Mouse (Mus musculus): ENCODE measurements around the gene Mbip.
A peak's percentile ranks its signal among the peaks of the same experiment; 100 is the strongest.

The Mbip gene

DNA sequence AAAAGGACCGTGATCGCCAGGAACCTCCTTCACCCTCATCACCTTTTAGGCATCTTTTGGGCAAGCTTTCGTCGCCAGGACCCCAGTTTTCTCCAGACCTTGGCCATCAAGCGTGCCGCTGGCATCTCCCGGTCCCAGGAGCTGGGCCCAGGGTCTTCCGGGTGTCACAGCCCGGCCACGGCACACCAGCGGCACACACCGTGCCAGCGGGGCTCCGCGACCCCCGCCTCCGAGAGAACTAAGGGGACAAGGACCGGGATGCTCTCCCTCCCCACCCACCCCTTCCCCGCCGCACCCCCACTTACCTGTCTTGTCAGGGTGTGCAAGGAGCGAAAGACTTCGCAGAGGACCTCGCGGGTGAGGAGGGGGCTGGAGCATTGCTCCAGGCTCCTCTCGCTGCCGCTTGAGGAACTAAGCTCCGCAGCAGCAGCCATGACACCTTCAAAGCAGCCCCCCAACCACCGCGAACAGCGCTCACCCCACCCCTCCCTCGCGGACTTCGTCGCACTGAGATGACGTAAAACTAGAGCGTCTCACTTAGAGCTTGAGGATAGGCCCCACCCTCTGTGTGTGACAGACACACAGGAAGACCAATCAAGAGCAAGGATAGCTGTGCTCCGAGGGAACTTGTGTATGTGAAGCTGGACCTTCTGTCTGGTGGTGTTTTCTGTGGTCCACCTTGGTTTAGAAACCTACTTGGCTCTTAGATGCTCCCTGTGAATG lies at the start of gene Mbip:
Gene Mbip, minus strand, starts transcription at position 528 of the 723 bp plus-strand sequence.
- peak; percentile 99 for DNase-seq

- DNase-seq: no peak
Observed at GRCm38 (mm10) chr12:56387647-56388205, 42.0 kb upstream of the Mbip start.

GRCm38 (mm10) chr12:56386955-56387646 lies 41.4 kb upstream of the Mbip start:
- DNase-seq: no peak

DNA sequence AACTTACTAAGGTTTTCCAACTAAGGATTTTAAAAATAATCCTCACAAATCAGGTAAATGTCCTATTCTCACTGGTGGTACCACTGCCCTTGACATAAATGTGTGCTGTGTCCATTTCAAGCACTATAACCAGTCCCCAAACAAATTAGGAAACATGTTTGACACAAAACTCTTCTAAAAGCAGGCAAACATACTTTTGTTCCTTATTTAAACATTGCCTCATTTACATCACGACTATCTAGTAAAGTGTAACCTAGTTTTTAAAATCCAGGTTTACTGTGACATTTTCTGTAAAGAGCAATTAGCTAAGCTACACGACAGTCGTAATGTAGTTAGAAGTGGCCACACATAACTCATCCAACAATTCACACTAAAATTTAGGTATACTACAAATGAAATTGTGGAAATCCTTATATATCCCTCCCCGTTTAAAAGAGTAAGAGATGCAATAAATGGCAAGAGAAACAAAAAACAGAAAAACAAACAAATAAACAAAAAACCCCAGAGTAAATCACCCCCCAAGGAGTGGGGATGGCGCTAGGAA lies 851 bp downstream of the Mbip start:
- DNase-seq: no peak

GRCm38 (mm10) chr12:56339295-56340056 lies 6.2 kb downstream of the Mbip start:
- DNase-seq: no peak

- no peak for DNase-seq
Observed at GRCm38 (mm10) chr12:56333461-56333860, 12.2 kb downstream of the Mbip start.

DNA sequence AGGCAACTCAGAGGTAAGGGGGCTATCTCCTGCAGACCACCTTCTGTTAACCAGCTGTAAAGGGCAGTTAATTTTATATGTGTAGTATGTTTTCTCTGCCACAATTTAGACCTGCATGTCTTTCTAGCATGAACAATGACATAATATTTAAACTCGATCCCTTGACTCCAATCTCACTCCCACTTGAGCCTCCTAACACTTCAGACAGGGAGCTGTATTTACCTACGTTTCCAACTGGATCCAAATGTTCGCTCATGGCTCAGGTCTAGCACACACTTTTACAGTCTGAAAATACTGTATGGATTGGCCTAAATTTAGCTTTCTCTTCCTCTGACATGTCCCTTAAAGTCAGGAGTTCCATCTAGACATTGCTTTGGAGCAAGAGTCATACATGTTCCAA lies 13.2 kb downstream of the Mbip start:
- no peak for DNase-seq

DNA sequence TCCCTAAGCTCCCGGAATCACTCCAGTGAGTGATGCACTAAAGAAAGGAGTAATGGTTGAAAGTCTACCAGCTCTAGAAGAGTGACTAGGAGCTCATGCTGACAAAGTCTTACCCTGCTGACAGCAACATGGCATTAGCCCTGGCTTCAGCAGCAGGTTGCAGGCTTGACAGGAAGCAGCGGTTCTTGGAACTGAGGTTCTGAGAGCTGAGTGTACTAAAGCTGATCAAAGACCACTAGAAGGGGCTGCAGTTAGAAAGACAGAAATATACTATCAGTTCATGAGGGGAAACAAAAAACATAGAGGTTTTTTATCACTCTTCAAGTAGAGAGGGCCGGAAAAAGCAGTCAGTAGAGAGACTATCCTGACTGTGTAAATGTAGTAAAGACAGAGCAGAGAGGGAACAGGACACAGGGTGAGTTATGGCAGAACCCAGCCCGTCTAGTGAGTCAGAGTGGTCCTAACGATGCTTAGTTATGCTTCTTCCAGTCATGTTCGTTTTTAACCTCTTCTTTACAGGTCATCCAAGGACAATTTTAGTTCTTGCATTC lies 18.2 kb downstream of the Mbip start:
- no peak for DNase-seq

GRCm38 (mm10) chr12:56325851-56326250 lies 19.8 kb downstream of the Mbip start:
- no peak for DNase-seq

DNA sequence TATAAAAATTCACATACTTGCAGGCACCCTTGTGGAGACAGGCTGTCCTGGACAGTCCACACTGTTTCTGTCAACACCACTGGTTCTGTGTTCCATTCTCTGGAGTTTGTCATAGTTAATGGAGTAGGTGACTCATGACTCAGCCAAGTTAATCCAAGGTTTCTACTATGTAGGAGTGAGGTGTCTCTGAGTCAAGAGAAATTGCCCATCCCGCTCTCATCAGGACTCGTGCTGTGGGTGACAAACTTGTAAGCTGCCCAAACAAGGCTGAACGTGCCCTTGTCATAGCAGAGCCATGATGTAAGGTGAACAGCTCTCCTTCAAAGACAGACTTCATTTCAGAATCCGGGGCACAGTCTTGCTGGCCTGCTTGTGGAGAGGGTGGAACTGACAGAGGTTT lies 26.8 kb downstream of the Mbip start:
- no peak for DNase-seq

DNA sequence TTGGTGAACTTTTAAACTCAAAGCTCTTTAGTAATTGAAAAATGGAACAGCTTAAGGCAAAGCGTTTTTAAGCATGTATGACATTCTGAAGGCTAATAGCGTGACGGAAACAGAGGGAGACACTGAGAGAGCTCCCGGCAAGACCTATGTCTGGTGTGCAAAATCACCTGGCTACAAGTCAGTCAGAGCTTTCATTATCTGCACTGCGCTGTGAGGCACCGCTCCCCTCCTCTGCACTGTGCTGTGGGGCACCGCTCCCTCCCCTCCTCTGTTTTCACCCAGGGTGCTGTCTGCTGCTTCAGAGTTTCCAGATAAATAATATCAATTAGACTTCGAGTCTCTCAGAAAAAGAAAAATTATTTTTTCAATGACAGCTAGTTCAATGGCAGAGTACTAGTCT lies 27.6 kb downstream of the Mbip start:
- no peak for DNase-seq

GRCm38 (mm10) chr12:56305758-56306157 lies 39.9 kb downstream of the Mbip start:
- DNase-seq: no peak

DNA sequence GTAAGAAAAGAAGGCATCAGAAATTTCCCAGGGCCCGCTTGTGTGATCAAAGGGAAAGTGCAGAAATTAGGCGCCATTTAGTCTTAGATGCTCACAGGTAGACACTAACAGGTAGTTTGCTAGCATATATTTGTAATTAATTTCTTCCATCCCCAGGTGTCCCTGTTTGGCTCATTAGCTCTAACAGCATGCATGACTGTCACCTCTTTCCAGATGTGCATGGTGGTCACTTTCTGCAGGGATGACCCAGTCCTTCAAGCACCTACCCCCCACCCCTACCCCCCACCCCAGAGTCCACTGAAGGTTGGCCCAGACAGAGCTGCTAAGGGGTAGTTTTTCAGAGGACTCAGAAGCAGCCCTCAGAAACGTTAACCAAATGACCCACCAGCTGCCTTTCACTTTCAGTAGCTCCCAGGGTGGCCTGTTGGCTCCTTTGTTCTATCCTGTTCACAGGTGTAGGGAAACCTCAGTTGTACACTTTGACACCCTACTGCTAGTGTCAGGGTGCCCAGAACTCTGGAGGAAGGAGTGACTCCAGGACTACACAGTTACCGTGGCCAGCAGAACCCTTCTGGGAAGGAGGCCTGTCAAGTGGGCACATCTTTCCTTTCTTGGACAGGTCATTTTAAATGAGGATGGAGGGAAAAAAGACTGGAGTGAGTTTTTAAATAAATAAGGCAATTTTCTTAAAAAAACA lies 43.2 kb downstream of the Mbip start:
- DNase-seq: no peak

GRCm38 (mm10) chr12:56301487-56302293 lies 44.0 kb downstream of the Mbip start:
- no peak for DNase-seq

DNA sequence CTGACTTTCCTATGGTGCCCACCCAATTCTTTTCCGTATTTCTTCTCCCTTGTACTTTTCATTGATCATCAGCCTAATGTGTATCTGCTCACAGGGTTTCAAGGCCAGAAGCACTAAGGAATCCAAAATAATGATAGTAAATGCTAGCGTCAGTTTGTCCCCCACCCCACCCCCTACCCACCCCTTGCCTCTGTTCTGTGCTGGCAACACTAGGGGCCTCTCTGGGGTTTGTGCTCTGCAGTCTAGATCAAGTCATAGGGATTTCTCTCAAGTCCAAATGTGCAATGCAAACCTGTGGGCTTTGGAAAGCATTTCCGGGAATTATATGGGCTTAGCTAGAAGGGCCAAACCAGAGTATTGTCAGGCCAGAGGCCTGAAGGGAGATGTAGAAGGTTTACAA lies 46.1 kb downstream of the Mbip start:
- no peak for DNase-seq

- DNase-seq: no peak
Observed at GRCm38 (mm10) chr12:56298919-56299318, 46.8 kb downstream of the Mbip start.

DNA sequence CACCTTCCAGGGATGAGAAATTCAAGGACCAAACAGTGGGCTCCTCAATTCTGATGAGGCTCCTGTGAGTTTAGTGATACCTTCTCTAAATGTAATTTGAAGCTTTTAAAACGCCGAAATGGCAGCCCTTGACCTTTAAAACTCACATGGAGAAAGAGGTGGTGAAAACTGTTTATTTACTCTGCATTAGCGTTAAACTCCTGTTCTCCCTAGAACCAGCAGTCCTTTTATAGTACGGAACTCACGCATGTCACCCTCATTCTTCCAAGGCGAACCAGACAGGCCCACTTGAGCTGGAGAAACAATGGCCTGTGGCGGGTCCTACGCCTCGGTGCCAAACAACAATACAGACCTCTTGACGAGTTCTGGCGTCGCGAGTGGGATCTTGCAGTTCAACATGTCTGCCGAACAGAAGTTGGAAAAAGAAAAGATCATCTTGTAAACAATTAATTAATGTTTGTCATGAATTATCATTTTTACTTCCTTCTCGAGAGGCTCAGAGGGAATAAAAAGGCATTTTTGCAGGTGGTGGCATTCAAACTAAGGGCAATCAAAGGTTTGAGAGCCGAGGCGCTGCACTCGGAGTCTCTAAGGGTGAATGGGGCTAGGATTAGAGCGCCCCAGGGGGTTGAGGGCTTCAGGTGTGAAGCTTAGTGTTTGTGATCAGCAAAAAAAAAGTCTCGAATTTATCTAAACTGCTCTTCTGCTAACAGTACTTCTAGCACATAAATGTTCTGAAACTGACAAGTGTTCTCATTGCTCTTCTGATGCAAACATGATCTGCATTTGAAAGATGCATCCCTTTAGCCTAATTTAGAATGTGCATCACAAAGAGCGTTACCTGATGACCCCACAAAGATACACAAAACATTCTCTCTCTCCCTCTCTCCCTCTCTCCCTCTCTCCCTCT lies 47.5 kb downstream of the Mbip start:
- no peak for DNase-seq

DNA sequence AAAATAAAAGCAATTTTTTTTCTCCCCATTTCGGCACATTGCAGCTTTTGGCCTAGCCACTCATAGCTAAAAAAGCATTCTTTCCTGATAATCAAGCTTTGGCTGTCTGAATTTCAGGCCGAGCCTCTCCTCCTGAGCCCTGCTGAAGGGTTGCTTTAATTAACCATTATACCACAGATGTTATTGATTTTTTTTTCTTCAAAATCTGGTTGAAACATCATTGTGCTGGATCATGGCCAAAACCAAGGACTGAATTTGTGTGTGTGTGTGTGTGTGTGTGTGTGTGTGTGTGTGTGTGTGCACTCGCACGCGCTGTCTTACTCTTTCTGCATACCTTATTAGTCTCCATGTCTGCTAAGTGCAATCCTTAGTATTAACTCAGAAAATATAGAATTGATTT lies 48.6 kb downstream of the Mbip start:
- no peak for DNase-seq

DNA sequence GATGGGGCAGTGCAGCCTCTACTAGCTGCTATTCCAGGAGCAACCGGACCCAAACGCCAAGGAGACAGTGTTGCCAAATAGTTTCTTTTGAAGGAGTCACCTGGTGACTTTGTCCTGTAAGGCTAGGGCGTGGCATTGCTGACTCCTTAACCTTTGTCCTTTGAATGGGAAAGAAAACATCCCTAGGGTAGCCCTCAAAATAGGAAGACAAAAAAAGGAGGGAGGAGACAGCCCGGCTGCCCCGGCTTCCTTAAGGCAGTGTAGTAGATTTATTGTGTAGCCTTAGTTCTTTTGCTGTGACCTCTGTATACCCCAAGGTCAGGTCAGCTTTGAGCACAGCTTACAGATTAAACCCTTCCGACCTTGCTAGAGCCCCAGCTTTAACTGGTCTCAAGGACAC lies 49.2 kb downstream of the Mbip start:
- peak; percentile 14 for DNase-seq

DNA sequence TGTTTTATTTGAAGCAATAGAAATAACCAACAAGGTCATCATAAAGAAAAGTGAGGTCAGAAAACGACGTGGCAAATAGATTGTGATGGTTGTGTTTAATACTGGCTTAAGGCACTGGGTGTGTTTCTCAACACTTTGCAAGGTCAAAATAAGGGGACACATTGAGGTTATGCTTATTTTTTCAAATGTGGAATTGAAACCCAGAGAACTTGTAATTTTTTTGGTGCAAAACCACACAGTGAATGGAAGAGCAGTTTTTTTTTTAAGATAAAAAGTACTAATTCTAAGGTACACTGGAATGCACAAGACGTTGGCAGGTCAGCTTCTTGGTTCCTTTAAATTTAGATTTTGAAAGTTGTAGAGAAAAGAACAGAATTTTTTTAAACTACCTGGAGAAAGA lies 50.5 kb downstream of the Mbip start:
- no peak for DNase-seq
